Mouse (Mus musculus) heart, embryonic 14.5 days (tissue): Measurements from ENCODE around the gene Nppc. TPM values are rescaled to one million over a fixed set of nuclear protein-coding genes. Genes with fewer than 3 reads are reported as not detected.

ENCODE experiments used
- ATAC-seq: fragments of 200-750 bp; cut with Nextera tagmentation; 2 replicates; pipeline ENCODE4 v1.8.0; 2017; ENCODE audit warnings: low read depth, moderate TSS enrichment; ENCODE audit not compliant: insufficient number of reproducible peaks, insufficient read depth, low FRiP score
- H3K27ac ChIP-seq, 2 experiments: fragments of 200-500 bp in 1 of 2; fragments of 300-500 bp in 1 of 2; sonication (generic) in 1 of 2; replicated peaks in 1 of 2; 2 replicates each; pipeline ENCODE4 v1.5.1; 2012 to 2014; ENCODE audit warnings: low read depth in 2 of 2, low read length in 2 of 2, control low read depth in 1 of 2, mild to moderate bottlenecking in 1 of 2, mixed read lengths in 1 of 2; ENCODE audit not compliant: control insufficient read depth in 1 of 2, insufficient read depth in 1 of 2
- H3K27me3 ChIP-seq: fragments of 300-500 bp; sonication (generic); 2 replicates; pipeline ENCODE4 v1.6.1; 2014; ENCODE audit warnings: mild to moderate bottlenecking, low read length, control low read depth; ENCODE audit not compliant: control insufficient read depth, insufficient read depth
- H3K36me3 ChIP-seq: fragments of 300-500 bp; sonication (generic); 2 replicates; pipeline ENCODE4 v1.6.1; 2014; ENCODE audit warnings: mild to moderate bottlenecking, control low read depth, low read length, mixed read lengths; ENCODE audit not compliant: control insufficient read depth, insufficient read depth
- H3K4me1 ChIP-seq, 2 experiments: fragments of 200-500 bp in 1 of 2; fragments of 300-500 bp in 1 of 2; sonication (generic) in 1 of 2; 2 replicates each; pipeline ENCODE4 v1.6.1; 2012 to 2014; ENCODE audit warnings: low read length in 2 of 2, control low read depth in 1 of 2, mixed read lengths in 1 of 2; ENCODE audit not compliant: control insufficient read depth in 2 of 2, insufficient read depth in 2 of 2
- H3K4me2 ChIP-seq: fragments of 300-500 bp; sonication (generic); 2 replicates; pipeline ENCODE4 v1.6.1; 2014; ENCODE audit warnings: mild to moderate bottlenecking, low read length
- H3K4me3 ChIP-seq, 2 experiments: fragments of 200-500 bp in 1 of 2; fragments of 300-500 bp in 1 of 2; sonication (generic) in 1 of 2; 2 replicates each; pipeline ENCODE4 v1.5.1; 2012 to 2014; ENCODE audit warnings: low read length in 2 of 2, mild to moderate bottlenecking in 2 of 2, control low read depth in 1 of 2, low read depth in 1 of 2, moderate library complexity in 1 of 2; ENCODE audit not compliant: control insufficient read depth in 1 of 2, insufficient read depth in 1 of 2
- H3K9ac ChIP-seq: fragments of 300-500 bp; sonication (generic); 2 replicates; pipeline ENCODE4 v1.6.1; 2014; ENCODE audit warnings: mild to moderate bottlenecking, low read length
- H3K9me3 ChIP-seq: fragments of 300-500 bp; sonication (generic); 2 replicates; pipeline ENCODE4 v1.6.1; 2016; ENCODE audit warnings: low read length, control low read depth; ENCODE audit not compliant: control insufficient read depth
- WGBS: fragments of 180-500 bp; shearing (Covaris S2); extraction: QIAGEN DNeasy Blood & Tissue Kit; methylation state at CpG from one replicate; pipeline ENCODE4 v1.1.7; 2014; 5-methylcytosine and 5-hydroxymethylcytosine counted together
- polyA plus RNA-seq: library from polyadenylated mRNA; unstranded; fragments of >200 nt; fragmentation: Nextera tagmentation; extraction: Ambion mirVana; gene quantifications from 2 replicates; pipeline ENCODE4 v1.2.1, GENCODE M21; 2014

Gene Nppc
- polyA plus RNA-seq, 1 experiment from 2014 or later = 0.32 TPM

DNA sequence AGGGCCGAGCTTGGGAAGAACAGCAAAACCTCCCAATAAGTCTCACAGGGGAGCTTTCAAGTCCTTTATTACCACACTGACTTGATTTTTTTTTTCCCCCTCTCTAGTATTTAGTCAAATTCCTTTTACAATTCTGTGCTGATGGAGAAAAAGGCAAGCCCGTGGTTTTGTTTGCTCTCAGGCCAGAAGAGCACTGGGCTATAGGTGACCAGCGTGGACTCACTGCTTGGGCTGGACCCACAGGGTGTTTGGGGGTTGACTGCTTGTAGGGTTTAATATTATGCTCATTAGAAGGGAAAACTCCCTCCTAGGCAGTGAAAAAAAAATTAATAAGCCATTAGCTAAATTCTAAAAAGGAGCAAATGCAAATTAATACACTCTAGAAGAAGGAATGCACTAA is 36.9 kb downstream of the Nppc start:
- Histone ChIP-seq H3K27me3 (no peaks in the 10 kb centered on the region), H3K4me2 (no peak overlapping the region), H3K9me3 (no peaks in the 10 kb centered on the region), H3K4me1 (no peaks in the 10 kb centered on the region), H3K4me3 (no peak overlapping the region), H3K27ac (no peak overlapping the region), H3K36me3 (no peaks in the 10 kb centered on the region), H3K9ac (no peak overlapping the region)
- 71% methylated on average over 3 of the region's 3 CpGs for WGBS
- no peak for ATAC-seq

DNA sequence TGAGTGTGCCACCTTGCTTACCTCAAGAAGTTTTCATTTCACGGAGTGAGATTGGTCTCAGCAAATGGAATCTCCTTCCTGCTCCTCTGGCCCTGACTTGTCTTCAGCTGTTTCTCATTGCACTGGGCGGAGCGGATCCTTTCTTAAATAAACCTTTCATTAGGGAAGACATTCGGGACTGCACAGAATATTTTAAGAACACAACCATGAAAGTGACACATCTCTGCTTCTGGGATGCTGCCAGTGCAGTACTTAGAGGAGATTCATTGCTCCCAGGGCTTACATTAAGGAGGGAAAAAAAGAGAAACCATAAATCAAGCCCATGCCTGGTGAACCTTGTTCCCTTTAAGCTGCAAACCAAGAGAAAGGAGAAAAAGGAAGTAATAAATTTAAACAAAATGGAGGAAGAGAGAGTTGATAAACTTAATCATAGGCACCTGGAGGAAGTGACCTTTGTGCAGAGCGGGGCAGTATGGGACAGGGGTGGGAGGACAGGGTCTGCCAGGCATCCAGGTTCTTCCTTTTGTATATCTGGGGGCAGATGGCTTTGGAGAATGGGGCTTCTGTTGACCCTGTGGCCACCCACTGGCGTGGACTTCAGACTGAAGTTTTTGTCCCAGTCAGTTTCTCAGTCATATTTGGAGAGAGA is 37.5 kb downstream of the Nppc start:
- no peaks in the 10 kb centered on the region for H3K36me3 ChIP-seq
- no peak for ATAC-seq
- H3K9me3 ChIP-seq = no peaks in the 10 kb centered on the region
- H3K4me1 ChIP-seq = no peaks in the 10 kb centered on the region
- no peaks in the 10 kb centered on the region for H3K27me3 ChIP-seq
- H3K9ac ChIP-seq = no peak overlapping the region
- no peak overlapping the region for H3K27ac ChIP-seq
- 73% methylated on average over 6 of the region's 6 CpGs for WGBS
- H3K4me2 ChIP-seq = no peak overlapping the region
- no peak overlapping the region for H3K4me3 ChIP-seq

DNA sequence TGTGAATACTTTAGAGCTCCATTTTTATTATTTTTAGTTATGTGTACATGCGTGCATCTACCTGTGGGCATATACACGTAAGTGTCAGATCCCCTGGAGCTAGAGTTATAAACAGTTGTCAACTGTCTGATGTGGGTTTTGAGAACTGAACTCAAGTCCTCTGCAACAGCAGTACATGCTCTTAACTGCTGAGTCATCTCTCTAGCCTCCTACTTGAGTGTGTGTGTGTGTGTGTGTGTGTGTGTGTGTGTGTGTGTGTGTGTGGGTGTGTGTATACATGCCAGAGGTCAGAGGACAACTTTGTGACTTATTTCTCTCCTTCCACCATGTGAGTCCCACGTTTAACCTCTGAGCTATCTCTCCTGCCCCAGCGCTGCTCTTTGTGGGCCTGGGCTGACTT is 39.8 kb downstream of the Nppc start:
- Histone ChIP-seq H3K27me3 (no peaks in the 10 kb centered on the region), H3K4me1 (no peaks in the 10 kb centered on the region), H3K27ac (no peak overlapping the region), H3K36me3 (no peaks in the 10 kb centered on the region), H3K4me3 (no peak overlapping the region), H3K4me2 (no peak overlapping the region), H3K9me3 (no peaks in the 10 kb centered on the region), H3K9ac (no peak overlapping the region)
- no peak for ATAC-seq
- 65% methylated on average over 4 of the region's 4 CpGs for WGBS

DNA sequence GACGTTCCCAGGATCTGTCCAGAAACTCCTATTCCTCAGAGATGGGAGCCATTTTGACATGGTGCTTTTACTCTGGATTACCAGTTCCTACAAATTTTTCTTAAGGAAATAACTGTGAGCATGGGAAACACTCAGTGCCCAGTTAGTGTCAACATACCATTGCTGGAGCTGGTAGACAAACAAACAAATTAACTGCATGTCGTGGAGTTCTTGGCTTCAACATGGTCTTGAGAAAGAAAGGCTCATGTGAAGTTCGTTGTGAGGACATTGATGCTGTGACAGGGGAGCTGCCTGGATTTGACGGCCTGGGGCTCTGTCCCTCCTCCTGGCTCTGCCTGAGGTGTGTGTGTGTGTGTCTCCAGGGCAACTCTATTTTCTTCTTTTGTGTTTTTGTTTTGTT is 40.4 kb downstream of the Nppc start:
- no peaks in the 10 kb centered on the region for H3K9me3 ChIP-seq
- H3K9ac ChIP-seq = no peak overlapping the region
- WGBS = 44% methylated on average over 4 of the region's 4 CpGs
- H3K4me3 ChIP-seq = no peak overlapping the region
- H3K4me2 ChIP-seq = no peak overlapping the region
- H3K27me3 ChIP-seq = no peaks in the 10 kb centered on the region
- no peaks in the 10 kb centered on the region for H3K36me3 ChIP-seq
- ATAC-seq = no peak
- no peaks in the 10 kb centered on the region for H3K4me1 ChIP-seq
- H3K27ac ChIP-seq = no peak overlapping the region

DNA sequence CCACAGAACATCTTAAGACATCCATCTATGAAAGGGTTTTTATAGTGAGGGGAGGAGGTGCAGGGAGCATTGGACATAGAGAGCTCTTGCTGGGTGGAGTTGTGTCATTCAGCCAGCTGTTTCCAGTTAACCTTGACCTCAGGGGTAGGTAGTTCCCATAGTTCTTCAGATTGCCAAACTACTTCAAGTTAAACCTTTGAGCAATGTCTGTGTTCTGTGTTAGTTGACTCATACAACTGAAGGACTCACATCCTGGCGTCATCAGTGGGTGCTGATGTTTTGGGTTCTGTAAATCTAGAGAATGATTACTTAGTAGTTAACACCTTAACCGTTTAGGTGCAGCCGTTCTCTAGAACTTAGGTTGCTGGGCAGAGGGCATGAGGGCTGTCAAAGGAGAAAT is 42.1 kb downstream of the Nppc start:
- Histone ChIP-seq H3K4me2 (no peak overlapping the region), H3K27me3 (no peaks in the 10 kb centered on the region), H3K9ac (no peak overlapping the region), H3K4me3 (no peak overlapping the region), H3K9me3 (no peaks in the 10 kb centered on the region), H3K36me3 (no peaks in the 10 kb centered on the region), H3K27ac (no peak overlapping the region), H3K4me1 (no peaks in the 10 kb centered on the region)
- 80% methylated on average over 3 of the region's 3 CpGs for WGBS
- no peak for ATAC-seq

DNA sequence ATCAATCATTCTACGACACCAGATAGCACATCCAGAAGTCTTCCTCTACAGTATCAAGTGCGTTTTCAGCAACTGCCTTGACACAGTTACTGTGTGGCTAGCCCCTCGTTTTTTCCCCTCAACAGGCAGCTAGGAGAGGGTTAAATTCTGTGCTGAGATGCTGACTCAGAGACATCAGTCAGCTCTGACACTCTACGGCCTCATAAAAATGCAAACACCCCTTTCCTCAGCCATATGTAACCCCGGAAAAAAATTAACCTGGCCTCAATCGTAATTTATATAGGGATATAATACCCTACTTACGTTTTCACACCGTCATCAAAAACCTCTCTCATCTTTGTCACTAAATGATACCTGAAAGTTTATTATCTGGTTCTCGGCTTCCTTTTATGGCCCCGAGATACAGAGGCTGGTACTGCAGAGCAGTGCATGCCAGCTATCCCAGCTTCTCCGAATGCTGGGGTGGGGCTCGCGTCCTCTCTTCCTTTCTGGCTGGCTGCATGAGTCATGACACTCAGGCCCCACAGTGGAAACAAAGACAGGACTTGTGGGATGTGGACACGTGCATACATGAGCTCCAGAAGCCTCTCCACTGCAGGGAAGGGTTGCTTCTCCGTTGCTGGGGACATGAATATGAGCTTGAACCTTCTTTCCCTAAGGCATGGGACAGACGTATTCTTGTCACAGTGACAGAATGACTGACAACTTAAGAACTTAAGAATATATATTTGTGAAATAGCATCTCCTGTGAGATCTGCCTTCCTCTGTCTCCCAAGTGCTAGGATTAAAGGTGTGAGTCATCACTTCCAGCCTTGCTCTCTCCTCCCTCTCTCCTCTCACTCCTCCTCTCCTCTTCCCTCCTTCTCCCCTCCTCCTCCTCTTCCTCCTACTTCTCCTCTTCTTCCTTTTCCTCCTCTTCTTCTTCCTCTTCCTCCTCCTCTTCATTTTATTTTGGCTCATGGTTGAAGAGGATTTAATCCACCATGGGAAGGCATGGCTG is 47.1 kb downstream of the Nppc start:
- no peaks in the 10 kb centered on the region for H3K4me1 ChIP-seq
- no peak overlapping the region for H3K4me3 ChIP-seq
- no peaks in the 10 kb centered on the region for H3K36me3 ChIP-seq
- 0 out of 2 replicates have a peak overlapping the region, but pooled peaks have one; percentile 9 for H3K4me2 ChIP-seq
- H3K9ac ChIP-seq = no peak overlapping the region
- ATAC-seq = no peak
- WGBS = 44% methylated on average over 16 of the region's 16 CpGs
- H3K27ac ChIP-seq = no peak overlapping the region
- H3K27me3 ChIP-seq = no peaks in the 10 kb centered on the region
- no peaks in the 10 kb centered on the region for H3K9me3 ChIP-seq

DNA sequence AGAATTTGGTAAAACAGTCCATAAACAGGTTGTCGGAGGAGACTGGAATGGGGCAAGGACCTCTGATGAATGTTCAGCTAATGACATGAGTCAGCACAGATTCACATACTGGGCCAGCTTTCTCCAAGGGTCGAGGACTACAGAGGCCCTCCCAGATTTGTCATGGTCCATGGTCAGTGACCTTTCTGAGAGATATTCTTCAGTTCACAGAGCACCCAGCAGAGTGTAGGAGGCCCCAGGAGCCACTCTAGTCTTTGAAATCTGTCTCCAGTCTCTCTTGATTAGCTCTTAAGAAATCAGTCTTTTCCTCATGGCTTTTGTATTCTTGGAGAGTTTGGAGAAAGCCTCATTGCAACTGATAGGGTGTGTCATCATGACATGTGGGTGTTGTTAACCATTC is 48.1 kb downstream of the Nppc start:
- H3K9me3 ChIP-seq = no peaks in the 10 kb centered on the region
- no peak overlapping the region for H3K27ac ChIP-seq
- H3K9ac ChIP-seq = no peak overlapping the region
- no peaks in the 10 kb centered on the region for H3K27me3 ChIP-seq
- no peaks in the 10 kb centered on the region for H3K4me1 ChIP-seq
- no peak overlapping the region for H3K4me2 ChIP-seq
- 74% methylated on average over 2 of the region's 2 CpGs for WGBS
- ATAC-seq = no peak
- no peaks in the 10 kb centered on the region for H3K36me3 ChIP-seq
- H3K4me3 ChIP-seq = no peak overlapping the region
